Mouse (Mus musculus) ES-Bruce4 (cell line): ENCODE results near the gene Prrc2b.

ENCODE experiments used
- CTCF ChIP-seq: IDR thresholded peaks from one replicate; pipeline ENCODE4 v1.8.1; 2011; ENCODE audit warnings: low read depth, low read length
- POLR2A ChIP-seq: IDR thresholded peaks from one replicate; pipeline ENCODE4 v1.8.1; 2011; ENCODE audit warnings: low read length; ENCODE audit not compliant: insufficient read depth

- TF ChIP-seq POLR2A (no peak), CTCF (no peak)
These were observed 65.6 kb downstream of the Prrc2b start for GRCm38 (mm10) chr2:32216506-32216905.
